Mouse (Mus musculus): Measurements from ENCODE around the gene Fhl2.

- TF ChIP-seq CTCF (conservative IDR thresholded peaks at IDR 0.05; ENCODE audit: low read length) (no peak), NANOG (IDR thresholded peaks at IDR 0.05; ENCODE audit: borderline replicate concordance, low read length) (no peak), POU5F1 (IDR thresholded peaks at IDR 0.05; ENCODE audit: borderline replicate concordance, low read length) (no peak)
Measured at GRCm38 (mm10) chr1:43152626-43153025, 44.2 kb downstream of the Fhl2 start.
